Mouse (Mus musculus) myocyte (in vitro differentiated cells): Measurements from ENCODE around the gene Zbtb21.

Experiments used
- CEBPB ChIP-seq: IDR thresholded peaks from 2 replicates; pipeline ENCODE4 v1.6.1; 2011; ENCODE audit warnings: mild to moderate bottlenecking, moderate library complexity; ENCODE audit not compliant: poor library complexity, insufficient read depth, severe bottlenecking
- MAX ChIP-seq: IDR thresholded peaks from one replicate; pipeline ENCODE4 v1.6.1; 2011; ENCODE audit warnings: low read depth, mild to moderate bottlenecking, control low read depth
- MYOD1 ChIP-seq, 3 experiments: IDR thresholded peaks; one replicate each; pipeline ENCODE4 v1.6.1; 2011; ENCODE audit warnings: control low read depth in 2 of 3, low read depth in 2 of 3, mild to moderate bottlenecking in 2 of 3, moderate library complexity in 1 of 3; ENCODE audit not compliant: insufficient read length in 2 of 3, control insufficient read depth in 1 of 3
- POLR2A ChIP-seq: IDR thresholded peaks from one replicate; pipeline ENCODE4 v1.6.1; 2011; ENCODE audit warnings: low read depth, mild to moderate bottlenecking, control low read depth, moderate library complexity; ENCODE audit not compliant: insufficient read length
- SRF ChIP-seq: IDR thresholded peaks from one replicate; pipeline ENCODE4 v1.6.1; 2011; ENCODE audit warnings: low read depth; ENCODE audit not compliant: control insufficient read depth, insufficient read length
- TCF12 ChIP-seq: IDR thresholded peaks from one replicate; pipeline ENCODE4 v1.6.1; 2011; ENCODE audit warnings: mild to moderate bottlenecking, control low read depth; ENCODE audit not compliant: poor library complexity, insufficient read depth, severe bottlenecking
- USF1 ChIP-seq: IDR thresholded peaks from one replicate; pipeline ENCODE4 v1.6.1; 2011; ENCODE audit warnings: low read depth, mild to moderate bottlenecking, control low read depth, moderate library complexity

GRCm38 (mm10) chr16:97926381-97926780 lies 36.0 kb downstream of the Zbtb21 start:
- TF ChIP-seq POLR2A (no peak), TCF12 (no peak), USF1 (no peak), MYOD1 (IDR thresholded peaks at IDR 0.05; ENCODE audit: control insufficient read depth in 1 of 3, insufficient read length in 2 of 3, low read depth in 2 of 3) (no peak), SRF (no peak), MAX (no peak), CEBPB (no peak)
